Mouse (Mus musculus) E14TG2a.4 (cell line): ENCODE data around the gene Kif9.

Source experiments
- CTCF ChIP-seq: conservative IDR thresholded peaks from 2 replicates; pipeline ENCODE4 v1.5.1; 2014; ENCODE audit warnings: low read length
- NANOG ChIP-seq: IDR thresholded peaks from 2 replicates; pipeline ENCODE4 v1.6.1; 2014; ENCODE audit warnings: borderline replicate concordance, low read length, mixed read lengths
- POU5F1 ChIP-seq: IDR thresholded peaks from 2 replicates; pipeline ENCODE4 v1.6.1; 2014; ENCODE audit warnings: low read length, borderline replicate concordance

DNA sequence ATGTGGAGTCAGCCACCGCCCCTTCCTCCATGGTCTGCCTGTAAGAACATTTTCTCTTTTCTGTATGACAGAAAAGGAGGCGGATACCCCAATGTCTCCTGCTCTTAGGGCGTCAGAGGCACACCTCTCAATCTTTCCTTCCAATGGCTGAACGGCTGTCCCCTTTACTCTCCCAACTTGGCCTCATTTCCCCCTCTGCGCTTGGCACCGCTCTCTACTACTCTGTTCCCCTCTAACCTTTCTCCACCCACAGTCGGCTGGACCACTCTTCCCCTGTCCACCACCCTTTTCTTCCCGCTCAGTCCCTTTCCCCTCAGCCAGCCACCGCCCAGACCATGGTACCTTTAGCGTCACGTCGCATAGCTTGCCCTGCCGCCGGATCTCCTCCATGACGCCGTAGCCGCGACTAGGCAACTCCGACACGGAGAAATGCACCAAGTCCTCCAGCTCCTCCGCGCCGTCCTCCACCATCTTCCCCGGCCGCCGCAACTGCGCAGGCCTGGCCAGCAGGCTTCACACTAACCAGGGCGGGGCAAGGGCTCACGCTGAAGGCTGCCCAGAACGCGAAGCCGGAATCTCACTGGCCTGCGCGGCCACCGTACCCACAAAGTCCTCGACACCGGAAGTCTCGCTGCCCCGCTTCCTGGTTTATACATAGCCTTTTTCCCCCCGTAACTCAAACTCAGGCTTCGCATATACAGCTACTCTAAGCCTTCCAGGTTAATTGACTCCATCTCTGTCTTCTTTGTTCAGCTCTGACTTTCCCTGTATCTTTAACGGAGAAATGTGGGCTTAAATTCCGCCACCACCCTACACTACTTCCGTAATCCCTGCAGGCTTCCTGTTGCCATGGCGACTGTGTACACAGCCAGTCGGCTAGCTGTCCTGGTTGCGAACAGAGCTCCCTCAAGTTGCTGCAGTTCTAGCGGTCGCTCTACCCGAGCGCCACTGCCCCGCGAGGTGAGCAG, at the start of gene Kif9, which contains the start of gene Klhl18:
- no peak for TF ChIP-seq CTCF
- no peak for TF ChIP-seq POU5F1
- TF ChIP-seq NANOG, result no peak
